10 mouse cellular contexts compared by ENCODE assay signal in the genomic region with DNA sequence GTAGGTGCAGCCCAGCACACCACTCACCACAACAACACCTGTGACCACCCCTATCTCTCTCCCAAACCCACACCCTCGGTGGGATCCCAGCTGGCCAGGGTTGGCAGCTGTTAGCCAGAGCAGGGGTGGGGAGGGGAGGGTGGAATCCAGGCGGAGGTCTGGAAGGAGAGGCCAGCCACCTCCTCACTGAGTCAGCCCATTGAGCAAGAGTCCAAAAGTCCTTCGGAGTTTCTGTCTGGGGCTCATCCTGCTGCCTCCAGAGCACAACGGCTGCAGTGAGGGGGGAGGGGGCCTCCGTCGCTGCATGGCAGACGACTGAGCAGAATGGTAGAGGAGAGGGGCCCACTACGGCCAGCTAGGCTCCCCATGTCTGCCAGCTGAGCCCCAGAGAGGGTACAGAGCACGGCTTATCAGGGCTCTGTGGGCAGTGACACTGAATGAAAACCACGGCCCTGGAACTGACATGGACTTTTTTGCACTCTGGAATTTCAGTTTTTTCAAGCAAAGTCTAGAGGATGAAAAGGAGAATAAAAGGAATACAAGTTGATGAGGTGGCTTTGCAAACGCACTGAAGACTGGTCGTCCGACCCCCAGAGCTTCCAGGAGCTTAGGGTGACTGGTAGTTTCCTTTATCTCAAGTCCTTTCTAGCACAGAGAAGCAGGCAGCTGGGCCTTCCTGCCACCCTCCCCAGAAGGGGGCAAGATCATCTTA. TPM values are rescaled to one million over a fixed set of nuclear protein-coding genes. Genes with fewer than 3 reads are reported as not detected.
DNase-seq lines count a peak whose midpoint lies in the region; ATAC-seq and TF ChIP-seq lines count a peak whose summit lies in the region.
"Had no signal": no experiment of that assay in that cellular context is flagged by ENCODE, and none has a peak within 500 bp of the region (broad histone marks: within the 10 kb centered on the region; RNA-seq: fewer than 3 reads in every experiment).

No protein-coding gene starts in this region.

- 0 out of 2 replicates have a peak, but pooled peaks cover 3% of the 10 kb centered on the region for H3K36me3 ChIP-seq in heart, embryonic 11.5 days (ENCODE audit: control insufficient read depth, insufficient read depth, low read length)
- H3K36me3 ChIP-seq in embryonic facial prominence, embryonic 14.5 days (ENCODE audit: control insufficient read depth, insufficient read depth, low read length) = peaks cover 21% of the 10 kb centered on the region
- peaks cover 8% of the 10 kb centered on the region; the same call in 1 of the 2 replicates for H3K36me3 ChIP-seq in kidney, postnatal 0 days (ENCODE audit: insufficient read depth, low read length)
- H3K36me3 ChIP-seq in midbrain, embryonic 13.5 days = peaks cover 11% of the 10 kb centered on the region; the same call in 1 of the 2 replicates

- TF ChIP-seq CTCF in kidney, postnatal 0 days (IDR thresholded peaks at IDR 0.05; ENCODE audit: low read depth) = no peak

- H3K9ac ChIP-seq in heart, embryonic 11.5 days (ENCODE audit: low read depth, low read length) = no peak overlapping the region
- H3K9ac ChIP-seq in embryonic facial prominence, embryonic 14.5 days (ENCODE audit: low read depth, low read length) = peak overlapping the region; percentile 28; the same call in 1 of the 2 replicates
- peak overlapping the region; percentile 32; the same call in 1 of the 2 replicates for H3K9ac ChIP-seq in kidney, postnatal 0 days (ENCODE audit: low read depth, low read length)
- H3K9ac ChIP-seq in midbrain, embryonic 13.5 days (replicated peaks) = no peak overlapping the region

- 10% methylated on average over 13 of the region's 13 CpGs for WGBS in heart, embryonic 11.5 days (ENCODE audit: insufficient replicate concordance)
- 16% methylated on average over 13 of the region's 13 CpGs for WGBS in embryonic facial prominence, embryonic 14.5 days
- WGBS in kidney, postnatal 0 days = 15% methylated on average over 13 of the region's 13 CpGs
- 5% methylated on average over 13 of the region's 13 CpGs for WGBS in midbrain, embryonic 13.5 days

- no peak for DNase-seq in heart, postnatal 4 days
- no peak for DNase-seq in embryonic facial prominence, embryonic 14.5 days (ENCODE audit: low spot score)
- DNase-seq in kidney, postnatal 0 days (ENCODE audit: low spot score) = peak; percentile 43
- DNase-seq in thymus, postnatal 25 days = no peak
- no peak for DNase-seq in right cerebral cortex, postnatal 36 days (ENCODE audit: low spot score in 2 of 2)
- no peak for DNase-seq in gastrocnemius, adult 18-20 months (ENCODE audit: low spot score)

- H3K27ac ChIP-seq in heart, embryonic 11.5 days (ENCODE audit: low read depth, low read length) = no peak overlapping the region; the same call in 1 of the 2 replicates
- H3K27ac ChIP-seq in embryonic facial prominence, embryonic 14.5 days (replicated peaks; ENCODE audit: low read depth, low read length) = no peak overlapping the region
- peak overlapping the region; percentile 87 for H3K27ac ChIP-seq in kidney, postnatal 0 days
- H3K27ac ChIP-seq in midbrain, embryonic 13.5 days = no peak overlapping the region

- peaks cover 34% of the 10 kb centered on the region for H3K27me3 ChIP-seq in heart, embryonic 11.5 days (ENCODE audit: control insufficient read depth, insufficient read depth, low read length)
- no peaks in the 10 kb centered on the region for H3K27me3 ChIP-seq in embryonic facial prominence, embryonic 14.5 days (replicated peaks; ENCODE audit: control insufficient read depth, insufficient read depth, low read length)
- no peaks in the 10 kb centered on the region for H3K27me3 ChIP-seq in kidney, postnatal 0 days (ENCODE audit: insufficient read depth, low read length)
- 0 out of 2 replicates have a peak, but pooled peaks cover 13% of the 10 kb centered on the region for H3K27me3 ChIP-seq in midbrain, embryonic 13.5 days

- no peak for ATAC-seq in heart, embryonic 11.5 days (replicated peaks; ENCODE audit: insufficient number of reproducible peaks, low FRiP score, low TSS enrichment)
- no peak for ATAC-seq in embryonic facial prominence, embryonic 14.5 days (ENCODE audit: low read depth)
- peak; percentile 78 for ATAC-seq in kidney, postnatal 0 days (replicated peaks; ENCODE audit: low FRiP score, low read depth)
- ATAC-seq in midbrain, embryonic 13.5 days = peak; percentile 60

- H3K4me1 ChIP-seq in heart, embryonic 11.5 days (ENCODE audit: control insufficient read depth, insufficient read depth, low read length) = peaks cover 17% of the 10 kb centered on the region
- peaks cover 56% of the 10 kb centered on the region for H3K4me1 ChIP-seq in embryonic facial prominence, embryonic 14.5 days (ENCODE audit: control insufficient read depth, insufficient read depth, low read length)
- H3K4me1 ChIP-seq in kidney, postnatal 0 days (replicated peaks; ENCODE audit: insufficient read depth, low read length) = peaks cover 33% of the 10 kb centered on the region
- H3K4me1 ChIP-seq in midbrain, embryonic 13.5 days (replicated peaks) = peaks cover 66% of the 10 kb centered on the region

- no peak overlapping the region for H3K4me3 ChIP-seq in heart, embryonic 11.5 days (ENCODE audit: low read depth, low read length)
- H3K4me3 ChIP-seq in embryonic facial prominence, embryonic 14.5 days (ENCODE audit: low read depth, low read length) = no peak overlapping the region
- H3K4me3 ChIP-seq in kidney, postnatal 0 days (replicated peaks; ENCODE audit: low read depth, low read length) = no peak overlapping the region
- no peak overlapping the region for H3K4me3 ChIP-seq in midbrain, embryonic 13.5 days (replicated peaks)

- peak overlapping the region; percentile 34; the same call in 1 of the 2 replicates for H3K4me2 ChIP-seq in heart, embryonic 11.5 days
- peak overlapping the region; percentile 72 for H3K4me2 ChIP-seq in embryonic facial prominence, embryonic 14.5 days (ENCODE audit: low read depth, low read length)
- peak overlapping the region; percentile 46 for H3K4me2 ChIP-seq in kidney, postnatal 0 days (ENCODE audit: low read length)
- H3K4me2 ChIP-seq in midbrain, embryonic 13.5 days (replicated peaks) = peak overlapping the region; percentile 29

- no peaks in the 10 kb centered on the region for H3K9me3 ChIP-seq in heart, embryonic 11.5 days (replicated peaks; ENCODE audit: control insufficient read depth, low read length)
- H3K9me3 ChIP-seq in embryonic facial prominence, embryonic 14.5 days (ENCODE audit: control insufficient read depth, low read length) = no peaks in the 10 kb centered on the region
- no peaks in the 10 kb centered on the region for H3K9me3 ChIP-seq in kidney, postnatal 0 days (replicated peaks; ENCODE audit: low read length)
- no peaks in the 10 kb centered on the region for H3K9me3 ChIP-seq in midbrain, embryonic 13.5 days

RNA-seq across cellular contexts. Expression of a gene that starts 5.6 kb away (rescaled TPM):
- polyA plus RNA-seq in heart, embryonic 11.5 days (2014; fragmentation: Nextera tagmentation; extraction: Ambion mirVana) = 2.0 and 2.1 TPM in 2 replicates
- not detected for total RNA-seq in heart, postnatal 4 days (2021)
- 8.0 and 10.8 TPM in 2 replicates for polyA plus RNA-seq in embryonic facial prominence, embryonic 14.5 days (2014; fragmentation: Nextera tagmentation; extraction: Ambion mirVana)
- 13.3 and 15.9 TPM in 2 replicates for polyA plus RNA-seq in kidney, postnatal 0 days (2015; fragmentation: Nextera tagmentation; extraction: Ambion mirVana)
- 4.7 and 6.2 TPM in 2 replicates for polyA plus RNA-seq in midbrain, embryonic 13.5 days (2015; fragmentation: Nextera tagmentation; extraction: Ambion mirVana)
- total RNA-seq in gastrocnemius, adult 18-20 months (2021) = not detected

RNA-seq across cellular contexts. Expression of a gene that starts 15.9 kb away (rescaled TPM):
- polyA plus RNA-seq in heart, embryonic 11.5 days (2014; fragmentation: Nextera tagmentation; extraction: Ambion mirVana) = not detected in 2 replicates
- total RNA-seq in heart, postnatal 4 days (2021) = not detected
- polyA plus RNA-seq in embryonic facial prominence, embryonic 14.5 days (2014; fragmentation: Nextera tagmentation; extraction: Ambion mirVana) = not detected in 2 replicates
- not detected in 2 replicates for polyA plus RNA-seq in kidney, postnatal 0 days (2015; fragmentation: Nextera tagmentation; extraction: Ambion mirVana)
- polyA plus RNA-seq in midbrain, embryonic 13.5 days (2015; fragmentation: Nextera tagmentation; extraction: Ambion mirVana) = 0.17 and 0.22 TPM in 2 replicates
- not detected for total RNA-seq in gastrocnemius, adult 18-20 months (2021)
- total RNA-seq: MEL had no signal

RNA-seq across cellular contexts. Expression of a gene that starts 32.2 kb away (rescaled TPM):
- not detected in 2 replicates for polyA plus RNA-seq in heart, embryonic 11.5 days (2014; fragmentation: Nextera tagmentation; extraction: Ambion mirVana)
- total RNA-seq in heart, postnatal 4 days (2021) = not detected
- polyA plus RNA-seq in embryonic facial prominence, embryonic 14.5 days (2014; fragmentation: Nextera tagmentation; extraction: Ambion mirVana) = not detected in 2 replicates
- not detected in 2 replicates for polyA plus RNA-seq in kidney, postnatal 0 days (2015; fragmentation: Nextera tagmentation; extraction: Ambion mirVana)
- 0.24 TPM in 1 of 2 replicates, not detected in the other for polyA plus RNA-seq in midbrain, embryonic 13.5 days (2015; fragmentation: Nextera tagmentation; extraction: Ambion mirVana)
- total RNA-seq in gastrocnemius, adult 18-20 months (2021) = not detected
- total RNA-seq: MEL had no signal
- polyA plus RNA-seq: gonadal fat pad, adult 2 months had no signal

Comparison
In these comparisons a context has a peak if more than half of its experiments do, and no peak if none do; other contexts are left out.
1. ATAC-seq: peak in kidney, postnatal 0 days (single experiment) and midbrain, embryonic 13.5 days (single experiment); none in heart, embryonic 11.5 days (single experiment) and embryonic facial prominence, embryonic 14.5 days (single experiment).
2. H3K9ac ChIP-seq: peak in embryonic facial prominence, embryonic 14.5 days (single experiment) and kidney, postnatal 0 days (single experiment); none in heart, embryonic 11.5 days (single experiment) and midbrain, embryonic 13.5 days (single experiment).
3. Peak in every context shown above with its lines, with median percentiles within 50 percentile points of each other: H3K4me2 ChIP-seq.